Mouse (Mus musculus) bone marrow macrophage, adult 2 months (primary cell): Measurements from ENCODE around the gene Cacnb1.

Experiments used
- CTCF ChIP-seq: IDR thresholded peaks from 2 replicates; pipeline ENCODE4 v1.5.1; 2012; ENCODE audit warnings: low read depth, mild to moderate bottlenecking, low read length, moderate library complexity
- POLR2A ChIP-seq: IDR thresholded peaks from 2 replicates; pipeline ENCODE4 v1.6.1; 2012; ENCODE audit warnings: mild to moderate bottlenecking, low read depth, low read length, borderline replicate concordance

DNA sequence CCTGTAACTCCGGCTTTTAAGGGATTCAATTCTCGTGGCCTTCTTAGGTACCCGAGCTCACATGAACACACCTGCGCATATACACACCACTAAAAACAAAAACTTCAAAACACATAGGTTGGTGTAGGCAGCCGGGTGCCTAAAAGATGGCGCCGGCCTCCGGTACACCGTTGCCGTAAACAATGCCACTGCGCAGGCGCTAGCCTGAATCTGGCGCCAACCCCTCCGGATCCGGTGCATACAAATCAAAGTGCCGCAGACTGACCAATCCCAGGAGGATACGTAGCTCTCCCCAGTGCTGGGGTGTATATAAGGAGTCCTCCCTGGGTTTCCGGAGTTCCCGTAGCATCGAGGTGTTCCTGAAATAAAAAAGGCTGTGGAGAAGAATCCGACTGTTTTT is 44.4 kb upstream of the Cacnb1 start:
- TF ChIP-seq CTCF: no peak
- no peak for TF ChIP-seq POLR2A
